Mouse (Mus musculus) liver, embryonic 13.5 days (tissue): Measurements from ENCODE around the gene Zfp541. TPM values are rescaled to one million over a fixed set of nuclear protein-coding genes. Genes with fewer than 3 reads are reported as not detected.
A peak's percentile ranks its signal among the peaks of the same experiment; 100 is the strongest.

Source experiments
- ATAC-seq: fragments of 200-750 bp; cut with Nextera tagmentation; 2 replicates; pipeline ENCODE4 v1.8.0; 2017; ENCODE audit warnings: low read depth, mild to moderate bottlenecking, moderate number of reproducible peaks, moderate library complexity
- DNase-seq: peaks from one replicate; pipeline ENCODE4 v3.0.0; 2022
- H3K27ac ChIP-seq: fragments of 300-500 bp; sonication (generic); 2 replicates; pipeline ENCODE4 v1.5.1; 2015; ENCODE audit warnings: moderate library complexity, mild to moderate bottlenecking, inconsistent platforms
- H3K27me3 ChIP-seq: fragments of 300-500 bp; sonication (generic); 2 replicates; pipeline ENCODE4 v1.6.1; 2015; ENCODE audit warnings: mild to moderate bottlenecking, inconsistent platforms
- H3K36me3 ChIP-seq: fragments of 300-500 bp; sonication (generic); 2 replicates; pipeline ENCODE4 v1.6.1; 2015; ENCODE audit warnings: mild to moderate bottlenecking, inconsistent platforms
- H3K4me1 ChIP-seq: fragments of 300-500 bp; sonication (generic); replicated peaks from 2 replicates; pipeline ENCODE4 v1.6.1; 2015; ENCODE audit warnings: inconsistent platforms
- H3K4me2 ChIP-seq: fragments of 300-500 bp; sonication (generic); 2 replicates; pipeline ENCODE4 v1.6.1; 2015; ENCODE audit warnings: inconsistent platforms, mild to moderate bottlenecking, moderate library complexity
- H3K4me3 ChIP-seq: fragments of 300-500 bp; sonication (generic); replicated peaks from 2 replicates; pipeline ENCODE4 v1.5.1; 2015; ENCODE audit warnings: mild to moderate bottlenecking, inconsistent platforms
- H3K9ac ChIP-seq: fragments of 300-500 bp; sonication (generic); 2 replicates; pipeline ENCODE4 v1.6.1; 2015; ENCODE audit warnings: mild to moderate bottlenecking, inconsistent platforms
- H3K9me3 ChIP-seq: fragments of 300-500 bp; sonication (generic); replicated peaks from 2 replicates; pipeline ENCODE4 v1.6.1; 2016; ENCODE audit warnings: inconsistent platforms
- WGBS: fragments of 180-500 bp; shearing (Covaris S2); methylation state at CpG from one replicate; pipeline ENCODE4 v1.1.7; 2015; ENCODE audit not compliant: insufficient replicate concordance; 5-methylcytosine and 5-hydroxymethylcytosine counted together
- polyA plus RNA-seq: library from polyadenylated mRNA; unstranded; fragments of >200 nt; fragmentation: Nextera tagmentation; extraction: Ambion mirVana; gene quantifications from 2 replicates; pipeline ENCODE4 v1.2.1, GENCODE M21; 2015

Zfp541 gene
- polyA plus RNA-seq, 1 experiment from 2014 or later = not detected

- DNase-seq (no peak), ATAC-seq (no peak; the same call in 1 of the 2 replicates)
- Histone ChIP-seq H3K4me2 (no peak overlapping the region), H3K9ac (no peak overlapping the region), H3K4me3 (no peak overlapping the region), H3K27ac (no peak overlapping the region), H3K4me1 (peaks cover 11% of the 10 kb centered on the region; the same call in 1 of the 2 replicates), H3K36me3 (peaks cover 100% of the 10 kb centered on the region), H3K9me3 (no peaks in the 10 kb centered on the region), H3K27me3 (no peaks in the 10 kb centered on the region)
- WGBS = 83% methylated on average over 7 of the region's 7 CpGs
Measured at GRCm38 (mm10) chr7:16111284-16112090, 49.9 kb downstream of the Zfp541 start.

GRCm38 (mm10) chr7:16116418-16116817 lies 54.8 kb downstream of the Zfp541 start:
- no peaks in the 10 kb centered on the region for H3K9me3 ChIP-seq
- H3K9ac ChIP-seq = no peak overlapping the region
- H3K27me3 ChIP-seq = no peaks in the 10 kb centered on the region
- WGBS = 89% methylated on average over 7 of the region's 7 CpGs
- no peak overlapping the region for H3K27ac ChIP-seq
- peaks cover 68% of the 10 kb centered on the region for H3K36me3 ChIP-seq
- no peak for ATAC-seq
- H3K4me2 ChIP-seq = no peak overlapping the region
- no peak for DNase-seq
- H3K4me1 ChIP-seq = peaks cover 15% of the 10 kb centered on the region
- no peak overlapping the region for H3K4me3 ChIP-seq

GRCm38 (mm10) chr7:16117100-16117499 lies 55.5 kb downstream of the Zfp541 start:
- no peaks in the 10 kb centered on the region for H3K9me3 ChIP-seq
- H3K4me1 ChIP-seq = peaks cover 15% of the 10 kb centered on the region
- H3K4me3 ChIP-seq = no peak overlapping the region
- DNase-seq = no peak
- WGBS = 92% methylated on average over 3 of the region's 3 CpGs
- no peak overlapping the region; the same call in 1 of the 2 replicates for H3K27ac ChIP-seq
- no peak overlapping the region for H3K4me2 ChIP-seq
- H3K9ac ChIP-seq = no peak overlapping the region
- no peaks in the 10 kb centered on the region for H3K27me3 ChIP-seq
- ATAC-seq = no peak
- peaks cover 61% of the 10 kb centered on the region for H3K36me3 ChIP-seq

GRCm38 (mm10) chr7:16119569-16120261 lies 58.1 kb downstream of the Zfp541 start, which contains the start of gene Kptn:
TSS of gene Kptn (plus strand) at chr7:16119895.
- no peaks in the 10 kb centered on the region for H3K27me3 ChIP-seq
- peaks cover 15% of the 10 kb centered on the region for H3K4me1 ChIP-seq
- peak within 1 kb of the TSS; percentile 70 for H3K27ac ChIP-seq
- peak within 1 kb of the TSS; percentile 73 for H3K4me2 ChIP-seq
- WGBS = 1% methylated on average over 33 of the region's 33 CpGs
- peak within 1 kb of the TSS; percentile 81 for H3K9ac ChIP-seq
- DNase-seq = peak; percentile 81
- H3K36me3 ChIP-seq = peaks cover 35% of the 10 kb centered on the region
- no peaks in the 10 kb centered on the region for H3K9me3 ChIP-seq
- ATAC-seq = peak; percentile 85
- H3K4me3 ChIP-seq = peak within 1 kb of the TSS; percentile 80

GRCm38 (mm10) chr7:16120262-16120600 lies 58.6 kb downstream of the Zfp541 start:
- H3K9me3 ChIP-seq = no peaks in the 10 kb centered on the region
- H3K27me3 ChIP-seq = no peaks in the 10 kb centered on the region
- H3K4me1 ChIP-seq = peaks cover 15% of the 10 kb centered on the region
- ATAC-seq (no peak), DNase-seq (no peak)
- peak overlapping the region; percentile 73 for H3K4me2 ChIP-seq
- H3K9ac ChIP-seq = peak overlapping the region; percentile 81
- 41% methylated on average over 9 of the region's 9 CpGs for WGBS
- no peak overlapping the region for H3K27ac ChIP-seq
- H3K4me3 ChIP-seq = peak overlapping the region; percentile 80
- peaks cover 30% of the 10 kb centered on the region for H3K36me3 ChIP-seq

GRCm38 (mm10) chr7:16125829-16126228 lies 64.2 kb downstream of the Zfp541 start:
- H3K4me1 ChIP-seq = peaks cover 12% of the 10 kb centered on the region
- DNase-seq (no peak), ATAC-seq (no peak)
- H3K9me3 ChIP-seq = no peaks in the 10 kb centered on the region
- no peaks in the 10 kb centered on the region for H3K36me3 ChIP-seq
- H3K4me3 ChIP-seq = no peak overlapping the region
- H3K27ac ChIP-seq = no peak overlapping the region
- peaks cover 15% of the 10 kb centered on the region for H3K27me3 ChIP-seq
- H3K4me2 ChIP-seq = no peak overlapping the region
- no peak overlapping the region for H3K9ac ChIP-seq
- WGBS = 74% methylated on average over 9 of the region's 9 CpGs

GRCm38 (mm10) chr7:16128344-16128743 lies 66.7 kb downstream of the Zfp541 start:
- H3K4me1 ChIP-seq = peaks cover 12% of the 10 kb centered on the region
- H3K9ac ChIP-seq = no peak overlapping the region
- H3K9me3 ChIP-seq = no peaks in the 10 kb centered on the region
- ATAC-seq (no peak), DNase-seq (no peak)
- H3K27me3 ChIP-seq = peaks cover 41% of the 10 kb centered on the region
- no peak overlapping the region for H3K4me3 ChIP-seq
- no peak overlapping the region for H3K4me2 ChIP-seq
- H3K27ac ChIP-seq = no peak overlapping the region
- 57% methylated on average over 6 of the region's 6 CpGs for WGBS
- H3K36me3 ChIP-seq = no peaks in the 10 kb centered on the region

GRCm38 (mm10) chr7:16128899-16129298 lies 67.3 kb downstream of the Zfp541 start:
- Histone ChIP-seq H3K4me1 (peaks cover 12% of the 10 kb centered on the region), H3K27me3 (peaks cover 45% of the 10 kb centered on the region), H3K4me2 (no peak overlapping the region), H3K36me3 (no peaks in the 10 kb centered on the region), H3K9ac (no peak overlapping the region), H3K4me3 (no peak overlapping the region), H3K27ac (no peak overlapping the region), H3K9me3 (no peaks in the 10 kb centered on the region)
- DNase-seq (no peak), ATAC-seq (no peak)
- WGBS = 59% methylated on average over 5 of the region's 5 CpGs

- no peaks in the 10 kb centered on the region for H3K9me3 ChIP-seq
- DNase-seq (peak; percentile 68), ATAC-seq (peak; percentile 69)
- H3K4me2 ChIP-seq = peak within 1 kb of the TSS; percentile 58
- H3K4me3 ChIP-seq = peak within 1 kb of the TSS; percentile 38
- H3K27ac ChIP-seq = no peak within 1 kb of the TSS
- H3K27me3 ChIP-seq = peaks cover 45% of the 10 kb centered on the region
- 6% methylated on average over 12 of the region's 12 CpGs for WGBS
- H3K4me1 ChIP-seq = peaks cover 12% of the 10 kb centered on the region
- H3K9ac ChIP-seq = no peak within 1 kb of the TSS
- no peaks in the 10 kb centered on the region for H3K36me3 ChIP-seq
Measured at GRCm38 (mm10) chr7:16129421-16129845, 67.8 kb downstream of the Zfp541 start, which contains the start of gene Slc8a2. TSS of gene Slc8a2 (plus strand) at chr7:16129826.

GRCm38 (mm10) chr7:16129846-16130691 lies 68.5 kb downstream of the Zfp541 start:
- Histone ChIP-seq H3K36me3 (no peaks in the 10 kb centered on the region), H3K27me3 (peaks cover 45% of the 10 kb centered on the region), H3K9me3 (no peaks in the 10 kb centered on the region), H3K27ac (no peak overlapping the region), H3K4me1 (peaks cover 12% of the 10 kb centered on the region), H3K4me2 (peak overlapping the region; percentile 58), H3K4me3 (peak overlapping the region; percentile 38), H3K9ac (no peak overlapping the region)
- peak; percentile 33; the same call in 1 of the 2 replicates for ATAC-seq
- under 1% methylated on average over 38 of the region's 38 CpGs for WGBS
- no peak for DNase-seq
